Mouse (Mus musculus) layer of hippocampus, adult 9-11 months (tissue): ENCODE data around the gene Sh3bp4.

Source experiments
- DNase-seq: peaks from one replicate; pipeline ENCODE4 v3.0.0; 2022

The Sh3bp4 gene

DNA sequence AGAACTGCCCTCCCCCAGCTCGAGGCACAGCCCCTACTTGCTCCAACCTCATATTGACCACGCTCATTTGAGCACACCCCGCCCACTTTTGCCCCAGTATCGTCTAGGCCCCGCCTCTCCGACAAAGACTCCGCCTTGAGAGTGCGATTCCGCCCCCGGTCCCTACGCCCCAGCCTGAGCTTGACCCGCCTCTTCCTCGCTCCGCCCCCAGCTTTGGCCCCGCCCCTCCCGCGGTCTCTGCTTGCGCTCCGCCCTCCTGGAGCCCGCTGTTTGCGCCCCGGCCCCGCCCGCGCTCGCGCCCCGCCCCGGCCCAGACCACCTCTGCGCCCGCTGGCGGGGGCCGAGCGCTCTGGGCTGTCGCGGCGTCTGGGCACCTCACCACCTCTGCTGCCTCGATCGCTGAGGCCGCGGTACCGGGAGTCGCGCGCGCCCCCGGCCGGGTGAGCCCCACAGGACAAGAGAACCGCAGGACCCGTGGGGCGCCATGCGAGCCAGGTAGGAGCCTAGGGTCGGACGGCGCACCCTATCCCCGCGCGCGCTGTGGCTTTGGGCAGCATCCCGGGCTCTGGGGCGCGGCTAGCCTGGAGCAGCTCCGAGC, at the start of gene Sh3bp4:
Sh3bp4 (plus strand) TSS at position 313 of the 598 bp plus-strand sequence.
- peak; percentile 98 for DNase-seq

DNA sequence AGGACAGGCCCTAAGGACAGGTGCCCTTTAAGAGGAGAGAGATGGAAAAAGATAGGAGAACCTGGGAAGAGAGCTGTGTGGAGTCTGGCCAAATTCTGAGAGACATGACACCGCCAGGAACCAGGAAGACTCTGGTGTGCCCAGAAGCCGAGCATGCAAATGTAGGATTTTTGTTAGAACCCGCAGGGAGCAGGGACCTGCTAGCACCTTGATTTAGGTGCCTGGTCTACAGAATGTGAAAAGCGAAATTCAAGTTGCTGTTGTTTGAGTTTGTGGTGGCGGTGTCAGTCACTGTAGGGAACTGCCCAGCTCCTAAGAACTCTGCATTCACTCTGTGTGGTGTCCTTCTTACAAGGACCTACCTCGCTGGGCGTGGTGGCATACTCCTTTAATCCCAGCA, 47.2 kb upstream of the Sh3bp4 start:
- DNase-seq: no peak

DNA sequence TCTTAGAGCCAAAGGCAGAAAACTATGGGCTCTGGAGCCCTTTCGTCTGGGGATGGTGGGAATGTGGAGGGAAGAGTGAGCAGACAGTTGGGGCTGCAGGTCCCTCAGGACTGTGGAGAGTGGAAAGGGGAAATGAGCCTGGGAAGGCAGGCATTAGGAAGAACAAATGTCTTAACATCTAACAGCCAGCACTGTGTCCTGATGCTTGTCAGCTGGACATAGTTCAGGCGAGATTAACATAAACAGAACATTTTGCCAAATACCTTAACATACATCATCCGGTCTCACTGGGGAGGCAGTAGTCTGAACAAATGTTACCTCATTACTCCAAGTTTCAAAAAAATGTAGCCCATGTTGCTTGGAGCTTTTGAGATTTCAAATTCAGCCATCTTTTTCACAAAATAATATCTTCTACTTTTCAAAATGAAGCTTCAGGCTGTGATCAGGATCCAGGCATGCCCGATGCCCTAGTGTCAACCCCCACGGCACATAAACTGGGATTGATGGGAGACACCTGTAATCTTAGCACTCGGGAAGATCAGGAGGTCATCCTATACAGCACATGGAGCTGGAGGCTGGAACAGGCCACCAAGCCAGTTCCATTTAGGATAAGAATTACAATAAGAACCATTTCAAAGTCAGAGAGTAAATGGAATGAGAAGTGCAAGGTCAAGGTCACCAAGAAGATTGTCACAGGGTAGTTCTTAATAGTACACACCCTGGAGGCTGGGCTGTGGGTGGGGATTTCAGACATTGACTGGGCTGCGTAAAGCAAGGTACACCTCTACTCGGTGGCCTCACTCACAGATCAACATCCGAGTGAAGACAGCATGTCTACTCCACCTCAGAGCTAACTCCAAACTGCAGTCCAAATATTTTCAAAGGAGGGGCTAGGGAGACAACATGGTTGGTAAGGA, 45.3 kb upstream of the Sh3bp4 start:
- DNase-seq: no peak

DNA sequence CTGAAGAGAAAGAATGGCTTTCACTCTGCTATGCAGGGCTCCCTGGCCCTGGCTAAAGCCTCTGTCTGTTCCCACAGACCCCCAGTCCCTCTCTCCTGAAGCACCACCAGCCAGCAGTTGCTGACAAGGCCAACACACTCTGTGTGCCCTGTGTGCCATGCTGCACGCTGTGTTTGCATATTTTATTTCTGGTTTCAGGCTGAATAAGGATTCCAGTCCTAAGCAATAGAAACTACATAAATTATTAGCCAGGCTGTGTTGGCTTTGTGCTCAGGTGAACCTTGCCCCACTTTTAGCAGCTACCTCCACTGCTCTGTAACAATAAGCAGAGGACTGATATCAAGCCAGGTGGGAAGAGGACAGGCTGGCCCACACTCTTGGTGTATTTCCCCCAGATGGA, 44.2 kb upstream of the Sh3bp4 start:
- no peak for DNase-seq

DNA sequence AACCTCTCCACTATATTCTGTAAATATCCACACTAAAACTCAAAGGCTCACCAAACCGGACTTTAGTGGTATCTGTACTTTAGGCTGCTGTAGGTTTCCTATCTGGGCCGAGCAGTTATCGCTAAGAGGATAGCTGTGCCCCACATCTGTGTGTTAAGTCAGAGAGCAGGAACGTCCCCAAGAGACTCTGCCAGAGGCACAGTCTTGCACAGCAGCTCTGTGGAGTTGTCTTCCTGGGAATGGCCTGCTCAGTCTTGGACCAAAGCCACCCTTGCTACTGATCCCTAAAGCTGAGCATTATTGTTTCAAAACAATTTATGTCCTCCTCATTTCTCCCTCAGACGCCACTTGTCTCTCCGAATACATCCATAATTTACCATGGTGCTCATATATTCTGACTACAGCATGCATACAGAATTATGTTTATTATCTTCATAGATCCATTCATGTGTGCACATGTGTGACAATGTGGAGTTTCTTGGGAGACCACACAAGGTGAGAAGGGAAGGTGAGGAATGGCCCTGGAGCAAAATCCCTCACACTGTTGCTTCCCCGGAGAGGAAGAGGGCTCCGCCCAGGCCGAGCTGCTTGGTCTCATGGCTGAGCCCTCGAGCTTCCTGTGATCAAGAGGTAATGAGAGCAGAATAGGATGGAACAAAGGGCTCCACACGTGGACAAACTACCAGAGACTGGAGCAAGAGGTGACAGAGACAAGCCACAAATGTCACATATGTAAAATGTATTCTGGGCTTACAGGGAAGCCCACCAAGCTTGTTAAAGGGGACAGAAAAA, 40.9 kb upstream of the Sh3bp4 start:
- no peak for DNase-seq

DNA sequence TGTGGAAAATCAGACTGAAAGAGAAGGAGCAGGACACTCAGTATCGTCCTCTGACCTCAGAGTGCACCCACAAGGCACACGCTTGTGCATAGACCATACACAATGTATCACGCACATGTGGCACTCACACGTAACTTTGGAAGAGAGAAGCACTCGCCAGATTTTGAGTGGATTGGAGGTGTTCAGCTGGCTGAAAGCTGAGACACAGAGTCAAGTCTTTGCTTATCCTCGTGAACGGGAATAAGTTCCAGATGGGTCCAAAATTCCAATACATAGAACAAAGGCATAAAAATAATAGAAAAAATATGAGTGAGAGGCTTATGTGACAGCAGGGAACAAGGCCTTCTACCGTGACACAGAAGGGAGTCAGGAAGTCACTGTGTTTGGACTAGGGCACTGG, 36.6 kb upstream of the Sh3bp4 start:
- no peak for DNase-seq

DNA sequence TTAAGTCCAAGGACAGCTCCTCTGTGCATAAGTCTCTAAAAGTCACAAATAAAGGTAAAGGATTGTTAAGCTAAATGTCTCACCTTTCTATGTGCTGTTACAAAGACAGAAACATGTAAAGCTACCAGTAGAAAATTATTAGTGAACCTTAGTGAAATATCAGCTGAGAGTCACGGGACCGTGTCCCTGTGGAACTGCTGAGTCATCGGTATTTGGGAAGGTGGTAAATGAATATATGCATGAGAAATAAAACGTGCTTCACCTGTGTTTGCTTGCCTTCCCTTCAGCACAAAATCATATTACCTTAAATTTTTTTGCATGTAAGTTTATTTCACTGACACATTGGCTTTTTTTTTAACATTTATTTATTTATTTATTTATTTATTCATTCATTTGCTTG, 36.2 kb upstream of the Sh3bp4 start:
- no peak for DNase-seq

DNA sequence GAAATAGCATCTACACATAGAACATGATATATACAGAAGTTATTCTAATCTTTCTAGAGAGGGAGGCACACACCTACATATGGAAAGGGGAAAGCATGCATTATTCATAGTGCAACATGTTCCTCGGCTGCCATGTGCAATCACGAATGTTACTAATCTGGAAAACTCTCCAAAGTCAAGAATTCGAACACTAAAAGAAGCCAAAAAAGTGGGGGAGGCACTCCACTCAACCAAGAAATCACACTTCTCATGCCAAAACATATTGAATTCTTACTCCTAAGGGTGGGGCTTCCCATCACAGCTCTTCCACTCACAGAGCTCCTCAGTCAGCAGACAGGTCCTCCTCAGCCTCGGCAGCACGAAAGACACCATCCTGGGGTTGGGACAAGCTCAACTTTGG, 35.1 kb upstream of the Sh3bp4 start:
- DNase-seq: peak; percentile 48

DNA sequence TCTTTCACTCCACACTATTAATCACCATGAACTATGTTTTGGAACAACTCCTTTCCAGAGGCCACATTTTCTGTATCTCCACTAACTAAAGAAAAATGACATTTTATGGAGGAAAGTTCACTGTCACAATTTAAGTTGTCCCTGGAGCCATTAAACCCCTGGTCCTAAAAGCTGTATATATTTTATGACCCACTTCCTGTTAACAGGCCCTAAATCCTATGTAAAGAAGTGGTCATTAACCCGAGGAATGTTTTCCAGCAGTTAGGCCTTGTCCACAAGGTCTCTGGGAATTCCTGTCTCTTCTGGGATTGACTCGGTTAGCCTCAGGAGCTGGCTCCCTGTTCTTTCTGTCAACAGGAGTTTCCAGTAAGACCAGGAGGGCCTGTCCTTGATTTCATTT, 30.4 kb upstream of the Sh3bp4 start:
- DNase-seq: no peak

DNA sequence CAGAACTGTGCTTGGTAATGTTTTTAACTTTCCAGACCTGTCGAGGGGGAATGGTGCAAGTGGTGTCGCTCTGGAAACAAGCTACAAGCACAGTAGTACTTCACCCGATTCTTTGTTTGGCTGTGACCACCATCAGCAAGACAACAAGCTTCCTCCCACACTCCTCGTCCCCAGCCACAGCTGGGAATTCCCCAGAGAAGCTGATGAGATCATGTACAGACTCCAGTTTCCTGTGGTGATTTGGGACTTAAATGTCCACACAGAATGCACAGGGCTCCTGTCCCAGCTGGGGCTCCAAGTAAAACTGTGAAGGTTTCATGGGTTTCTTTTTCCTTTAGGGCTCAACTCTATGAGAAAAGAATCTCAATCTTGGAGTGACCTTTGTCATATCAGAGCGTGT, 28.9 kb upstream of the Sh3bp4 start:
- DNase-seq: no peak

DNA sequence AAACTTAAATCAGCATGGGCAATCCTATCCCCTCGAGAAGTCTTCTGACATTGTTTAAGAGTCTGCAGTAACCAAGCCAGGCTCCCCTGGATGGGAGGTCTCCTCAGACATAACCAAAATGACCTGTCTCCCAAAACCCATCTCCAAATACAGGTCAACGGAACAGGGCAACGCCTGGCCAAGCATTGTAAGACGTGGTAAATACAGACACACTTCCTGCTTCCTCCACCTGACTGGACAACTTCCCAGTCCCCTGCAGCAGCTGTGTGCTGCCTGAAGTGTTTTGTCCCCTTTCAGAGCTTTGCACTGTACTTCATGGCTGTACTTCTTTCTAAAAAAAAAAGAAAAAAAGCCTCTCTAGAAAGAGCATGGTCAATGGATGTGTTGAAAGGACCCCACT, 28.1 kb upstream of the Sh3bp4 start:
- DNase-seq: no peak

DNA sequence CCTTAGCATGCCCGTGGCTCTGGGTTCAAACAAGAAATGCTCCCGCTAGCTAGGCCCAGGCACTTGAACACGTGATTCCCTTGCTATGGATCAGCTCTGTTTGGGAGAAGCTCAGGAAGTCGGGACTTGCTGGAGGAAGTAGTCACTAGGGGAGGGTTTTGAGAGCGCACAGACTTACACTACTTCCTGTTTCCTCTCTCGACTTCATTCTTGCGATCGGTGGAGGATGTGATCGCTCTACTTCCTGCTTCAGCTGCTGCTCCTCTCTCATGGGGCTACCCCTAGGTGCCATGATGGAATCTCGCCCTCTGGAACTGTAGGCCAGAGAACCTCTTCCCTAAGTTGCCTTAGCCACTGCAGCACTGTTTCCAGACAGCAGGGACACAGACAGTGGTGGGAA, 27.3 kb upstream of the Sh3bp4 start:
- no peak for DNase-seq

DNA sequence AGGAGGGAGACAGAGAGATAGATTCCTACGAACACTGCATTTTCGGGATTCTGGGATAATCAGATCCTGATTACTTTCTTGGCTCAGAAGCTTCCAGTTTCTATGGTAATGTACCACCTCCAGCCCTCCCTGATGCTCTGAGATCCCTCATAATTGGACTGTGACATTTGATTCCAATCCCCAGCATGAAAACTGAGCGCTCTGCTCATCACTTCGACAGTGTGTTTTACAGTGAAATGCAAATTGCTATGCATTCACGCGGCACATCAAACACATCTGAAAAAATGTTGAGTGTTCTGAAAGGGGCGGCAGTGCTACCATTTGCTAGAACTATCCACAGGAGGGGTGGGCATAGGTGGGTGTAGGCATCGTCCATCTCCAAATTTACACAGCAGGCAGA, 24.8 kb upstream of the Sh3bp4 start:
- no peak for DNase-seq

DNA sequence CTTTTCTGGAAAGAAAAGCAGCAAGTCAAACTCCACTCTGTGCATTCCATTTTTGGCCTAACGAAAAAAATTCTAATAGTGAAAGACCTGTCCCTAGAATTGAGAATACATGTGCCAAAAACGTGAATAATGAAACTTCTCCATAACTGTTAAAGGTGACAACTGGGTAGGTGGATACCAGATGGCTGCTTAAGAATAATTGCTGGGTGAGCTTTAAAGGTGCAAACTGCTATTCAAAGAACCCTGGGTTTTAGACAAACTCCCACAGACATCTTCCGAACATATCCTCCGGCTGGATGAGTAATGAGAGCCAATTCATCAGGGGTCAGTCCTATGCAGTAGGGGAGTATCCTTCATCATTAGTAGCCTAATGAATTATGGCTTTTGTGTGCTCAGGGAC, 20.7 kb upstream of the Sh3bp4 start:
- DNase-seq: no peak

DNA sequence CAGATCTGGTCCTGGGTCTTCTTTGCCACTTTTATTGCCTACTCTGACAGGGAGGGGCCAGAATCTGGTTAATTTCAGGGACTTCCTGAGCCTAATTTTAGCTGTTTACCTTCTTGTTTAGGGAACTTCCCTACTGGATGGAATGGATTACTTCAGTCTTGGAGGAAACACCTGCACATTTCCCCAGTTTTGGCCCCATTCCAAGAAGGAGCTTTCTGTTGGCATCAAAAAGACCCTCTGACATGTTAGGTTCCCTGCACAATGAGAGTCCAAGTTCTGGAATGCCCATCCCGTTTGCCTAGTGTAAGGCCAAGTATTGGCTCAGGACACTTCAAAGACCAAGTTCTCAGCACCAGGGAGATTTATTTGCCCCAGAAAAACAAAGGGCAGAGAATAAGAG, 14.0 kb upstream of the Sh3bp4 start:
- no peak for DNase-seq

DNA sequence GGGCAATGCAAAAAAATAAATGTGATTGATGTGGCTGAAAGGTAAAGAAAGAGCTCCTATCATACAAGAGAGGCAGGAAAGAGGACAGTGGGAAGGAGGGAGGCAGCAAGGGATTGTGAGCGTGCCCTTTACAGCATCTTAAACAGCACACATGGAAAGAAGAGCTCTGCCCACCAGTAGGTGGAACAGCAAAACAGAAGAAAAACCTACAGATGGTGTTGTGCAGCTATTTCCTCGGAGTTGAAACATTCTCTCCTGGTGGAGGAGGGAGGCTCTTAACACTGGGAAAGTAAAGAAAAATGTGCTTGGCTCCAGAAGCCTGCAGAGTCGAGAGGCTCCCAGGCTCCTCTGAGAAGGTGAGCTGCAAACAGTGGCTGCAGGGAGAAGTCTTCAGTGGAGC, 12.8 kb upstream of the Sh3bp4 start:
- peak; percentile 55 for DNase-seq

DNA sequence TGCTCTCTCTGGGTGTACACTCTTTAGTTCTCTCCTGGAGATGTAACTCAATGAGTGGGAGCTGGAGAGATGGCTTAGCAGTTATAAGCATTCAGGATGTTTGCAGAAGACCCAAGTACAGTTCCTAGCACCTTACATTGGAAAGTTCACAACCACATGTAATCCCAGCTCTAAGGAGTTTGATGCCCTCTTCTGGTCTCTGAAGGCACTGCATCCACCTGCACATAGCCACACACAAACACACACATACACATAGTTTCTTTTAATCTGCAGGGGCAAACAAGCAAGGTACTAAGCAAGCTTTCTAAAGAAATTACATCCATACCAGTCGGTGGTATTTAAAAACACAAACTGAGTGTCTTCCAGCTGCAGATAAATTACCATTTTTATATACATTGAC, 12.2 kb upstream of the Sh3bp4 start:
- DNase-seq: no peak

DNA sequence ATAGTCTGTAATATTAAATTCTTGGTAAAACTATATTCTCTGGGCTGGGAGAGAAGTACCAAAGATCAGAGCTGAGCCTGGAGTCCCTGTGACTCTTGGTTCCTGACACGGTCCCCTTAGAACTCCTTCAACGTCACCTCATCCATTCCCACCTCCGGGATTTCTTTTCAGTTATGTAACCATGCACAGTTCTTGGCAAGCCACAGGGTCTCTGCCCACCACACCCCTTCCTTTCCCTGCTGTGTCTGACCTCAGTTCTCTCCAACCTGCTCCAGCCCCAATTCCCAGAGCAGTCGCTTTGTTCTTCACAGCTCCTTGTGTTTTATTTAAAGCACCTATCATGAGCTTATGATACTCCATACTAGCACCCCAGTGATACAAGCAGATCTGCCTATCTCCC, 7.2 kb upstream of the Sh3bp4 start:
- no peak for DNase-seq

DNA sequence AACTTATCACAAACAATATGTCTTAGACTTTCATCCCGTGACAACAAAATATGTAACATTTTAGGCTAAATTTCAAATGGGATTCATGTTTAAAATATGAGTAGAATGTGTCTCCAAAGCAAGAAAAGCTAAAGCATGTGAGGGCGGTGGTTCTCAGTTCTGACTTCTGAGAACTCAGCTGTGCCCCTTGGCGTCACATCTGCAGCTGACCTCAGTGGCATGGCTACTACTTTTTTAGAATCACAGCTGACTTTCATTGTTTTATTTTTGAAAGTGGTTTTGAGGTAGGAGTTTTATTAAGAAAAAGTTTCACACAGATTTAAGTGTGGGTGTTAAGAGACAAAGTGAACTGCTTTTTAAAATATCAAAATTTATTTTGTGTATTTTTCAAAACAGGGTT, 6.4 kb upstream of the Sh3bp4 start:
- DNase-seq: no peak

DNA sequence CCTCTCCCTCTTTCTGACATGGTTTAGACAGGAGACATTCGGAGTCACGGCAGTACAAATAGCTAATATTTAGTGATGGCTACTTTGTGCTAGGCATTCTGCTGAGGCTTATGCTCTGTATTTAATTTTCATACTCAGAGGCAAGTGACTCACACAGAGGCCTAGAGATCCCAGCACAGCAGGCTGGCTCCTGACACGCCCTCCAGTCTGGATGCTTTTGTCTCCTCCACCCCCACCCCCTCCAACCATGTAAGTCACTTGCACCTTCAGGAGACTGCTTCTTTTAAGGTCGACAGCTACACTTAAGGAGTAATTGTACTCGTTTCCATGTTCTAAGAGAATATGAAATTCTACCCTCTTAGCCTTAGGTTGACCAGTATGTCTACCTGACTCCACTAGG, 1.4 kb upstream of the Sh3bp4 start:
- DNase-seq: no peak

DNA sequence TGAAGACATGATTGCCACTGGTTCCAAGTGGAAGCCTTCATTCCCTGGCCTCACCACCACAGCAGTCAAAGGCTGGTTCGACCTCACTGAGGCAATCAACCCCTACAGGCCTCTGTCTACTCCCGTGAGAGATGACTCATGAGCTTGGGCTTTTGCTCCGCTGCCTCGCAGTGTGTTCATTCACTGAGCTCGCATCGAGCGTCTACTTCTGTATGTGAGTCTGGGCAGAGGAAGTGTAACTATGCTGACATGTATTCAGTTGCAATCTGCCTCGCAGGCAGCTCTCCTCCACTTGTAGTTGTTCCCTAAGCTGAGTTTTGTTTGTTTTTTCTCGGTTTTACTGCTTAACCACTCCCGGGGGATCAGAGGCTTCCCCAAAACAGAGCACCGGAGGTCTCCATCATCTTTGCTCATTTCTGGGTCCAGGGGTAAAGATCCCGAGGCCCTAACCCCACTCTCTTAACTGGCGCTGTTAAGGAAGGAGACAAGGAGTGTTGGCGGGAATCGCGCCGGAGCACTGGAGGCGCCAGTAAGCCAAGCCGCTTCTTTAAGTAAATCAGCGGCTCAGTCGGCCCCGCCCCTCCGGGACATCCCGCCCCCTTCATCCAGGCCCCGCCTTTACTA, 624 bp upstream of the Sh3bp4 start:
- DNase-seq: peak; percentile 63

DNA sequence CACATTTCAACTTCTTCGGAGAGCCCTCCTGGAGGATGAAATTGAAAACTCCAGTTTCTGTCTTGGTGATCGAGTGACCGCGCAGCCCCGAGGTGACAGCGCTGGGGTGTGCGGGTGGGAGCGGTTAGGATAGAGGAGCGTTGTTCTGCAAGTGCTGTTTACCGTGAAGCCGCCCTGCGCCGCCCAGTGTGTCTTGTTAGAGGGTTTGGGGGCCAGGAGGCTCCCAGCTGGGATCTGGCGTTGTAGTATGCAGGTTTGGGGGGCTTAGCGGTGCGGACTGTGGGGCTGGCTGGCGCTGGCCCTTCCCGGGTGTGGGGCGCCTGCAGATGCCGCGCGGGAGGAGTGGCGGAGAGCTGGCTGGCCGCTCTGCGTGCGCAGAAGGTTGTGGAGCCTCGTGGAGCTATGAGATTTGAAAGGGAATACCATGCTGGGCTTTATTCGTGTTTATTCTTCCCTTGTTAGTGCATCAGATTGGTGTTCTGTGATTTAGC, 701 bp downstream of the Sh3bp4 start:
- no peak for DNase-seq
